Mouse (Mus musculus) hindbrain, embryonic 16.5 days (tissue): ENCODE measurements at regions not wholly inside any gene's neighbourhood (a gene's known extent, or its start where the extent isn't known, plus 50 kb on each side); places are given as distances from the start of the nearest gene placed in this dataset.

Experiments
- ATAC-seq: fragments of 200-750 bp; cut with Nextera tagmentation; 2 replicates; pipeline ENCODE4 v1.8.0; 2017; ENCODE audit warnings: moderate TSS enrichment, moderate library complexity
- H3K27ac ChIP-seq: fragments of 300-500 bp; sonication (generic); 2 replicates; pipeline ENCODE4 v1.5.1; 2014; ENCODE audit warnings: low read depth, mild to moderate bottlenecking, control low read depth, low read length, moderate library complexity
- H3K27me3 ChIP-seq: fragments of 300-500 bp; sonication (generic); replicated peaks from 2 replicates; pipeline ENCODE4 v1.6.1; 2014; ENCODE audit warnings: low read length; ENCODE audit not compliant: control insufficient read depth, insufficient read depth
- H3K36me3 ChIP-seq: fragments of 300-500 bp; sonication (generic); 2 replicates; pipeline ENCODE4 v1.6.1; 2014; ENCODE audit warnings: mild to moderate bottlenecking, low read length, moderate library complexity, mixed read lengths; ENCODE audit not compliant: control insufficient read depth, insufficient read depth
- H3K4me1 ChIP-seq: fragments of 300-500 bp; sonication (generic); 2 replicates; pipeline ENCODE4 v1.6.1; 2014; ENCODE audit warnings: low read depth, low read length; ENCODE audit not compliant: control insufficient read depth, insufficient read depth
- H3K4me2 ChIP-seq: fragments of 300-500 bp; sonication (generic); 2 replicates; pipeline ENCODE4 v1.6.1; 2014; ENCODE audit warnings: mild to moderate bottlenecking, low read length, control low read depth, moderate library complexity
- H3K4me3 ChIP-seq: fragments of 300-500 bp; sonication (generic); 2 replicates; pipeline ENCODE4 v1.5.1; 2014; ENCODE audit warnings: mild to moderate bottlenecking, low read length, control low read depth, moderate library complexity
- H3K9ac ChIP-seq: fragments of 300-500 bp; sonication (generic); 2 replicates; pipeline ENCODE4 v1.6.1; 2014; ENCODE audit warnings: low read depth, mild to moderate bottlenecking, control low read depth, low read length, moderate library complexity
- H3K9me3 ChIP-seq: fragments of 300-500 bp; sonication (generic); 2 replicates; pipeline ENCODE4 v1.6.1; 2014; ENCODE audit warnings: mild to moderate bottlenecking, low read length, moderate library complexity; ENCODE audit not compliant: control insufficient read depth
- WGBS: fragments of 180-500 bp; shearing (Covaris S2); extraction: QIAGEN DNeasy Blood & Tissue Kit; methylation state at CpG from one replicate; pipeline ENCODE4 v1.1.7; 2014; 5-methylcytosine and 5-hydroxymethylcytosine counted together

GRCm38 (mm10) chr12:107749381-107750085 is 253.9 kb downstream of the Bcl11b start:
- WGBS, result 78% methylated on average over 11 of the region's 11 CpGs
- Histone ChIP-seq H3K27ac (no peak overlapping the region), H3K4me2 (no peak overlapping the region)

DNA sequence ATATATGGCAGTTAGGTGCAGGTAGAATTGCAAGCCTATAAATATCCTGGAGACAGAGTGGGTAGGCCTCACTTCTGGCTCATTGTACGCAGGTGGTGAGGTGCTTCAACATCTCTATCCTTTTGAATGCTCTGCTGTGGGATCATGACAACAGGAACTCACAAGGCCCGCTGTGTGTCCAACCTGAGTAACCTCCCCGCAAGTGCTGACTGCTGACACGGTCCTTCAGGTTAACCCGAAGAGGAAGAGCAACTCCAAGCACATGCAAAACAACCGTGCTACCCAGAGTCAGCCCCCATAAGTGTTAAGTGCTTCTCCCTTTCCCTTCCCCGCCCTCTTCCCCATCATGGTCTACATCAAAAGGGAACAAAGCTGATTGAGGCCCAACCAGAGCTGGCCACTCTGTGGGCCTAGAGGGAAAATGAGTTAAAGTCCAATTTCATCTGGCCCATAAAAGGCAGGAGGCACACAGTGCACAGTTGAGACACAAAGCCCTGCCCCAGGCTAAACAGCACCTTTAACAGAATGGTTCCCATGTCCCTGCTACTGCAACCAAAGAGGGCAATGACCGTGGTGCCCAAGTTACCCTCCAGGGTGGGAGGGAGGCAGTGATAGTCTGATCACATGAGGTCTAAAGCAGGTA is 253.0 kb downstream of the Bcl11b start:
- H3K27ac ChIP-seq, result no peak overlapping the region
- H3K9me3 ChIP-seq, result no peaks in the 10 kb centered on the region
- no peaks in the 10 kb centered on the region for H3K4me1 ChIP-seq
- H3K36me3 ChIP-seq, result no peaks in the 10 kb centered on the region
- WGBS, result 87% methylated on average over 8 of the region's 8 CpGs
- no peak for ATAC-seq
- H3K27me3 ChIP-seq, result no peaks in the 10 kb centered on the region
- no peak overlapping the region for H3K9ac ChIP-seq
- H3K4me3 ChIP-seq, result no peak overlapping the region
- H3K4me2 ChIP-seq, result no peak overlapping the region

More at GRCm38 (mm10) chr12:107749381-107750085, 253.9 kb downstream of the Bcl11b start:
- H3K27me3 ChIP-seq, result no peaks in the 10 kb centered on the region
- H3K9ac ChIP-seq, result no peak overlapping the region
- no peaks in the 10 kb centered on the region for H3K9me3 ChIP-seq
- H3K36me3 ChIP-seq, result no peaks in the 10 kb centered on the region
- H3K4me1 ChIP-seq, result no peaks in the 10 kb centered on the region
- no peak for ATAC-seq
- no peak overlapping the region for H3K4me3 ChIP-seq

GRCm38 (mm10) chr12:107752126-107752525 is 251.3 kb downstream of the Bcl11b start:
- no peak overlapping the region for H3K4me3 ChIP-seq
- H3K9ac ChIP-seq, result no peak overlapping the region
- H3K4me2 ChIP-seq, result no peak overlapping the region
- H3K36me3 ChIP-seq, result no peaks in the 10 kb centered on the region
- H3K4me1 ChIP-seq, result no peaks in the 10 kb centered on the region
- WGBS, result 74% methylated on average over 7 of the region's 7 CpGs
- H3K27me3 ChIP-seq, result no peaks in the 10 kb centered on the region
- ATAC-seq, result no peak
- no peak overlapping the region for H3K27ac ChIP-seq
- no peaks in the 10 kb centered on the region for H3K9me3 ChIP-seq

DNA sequence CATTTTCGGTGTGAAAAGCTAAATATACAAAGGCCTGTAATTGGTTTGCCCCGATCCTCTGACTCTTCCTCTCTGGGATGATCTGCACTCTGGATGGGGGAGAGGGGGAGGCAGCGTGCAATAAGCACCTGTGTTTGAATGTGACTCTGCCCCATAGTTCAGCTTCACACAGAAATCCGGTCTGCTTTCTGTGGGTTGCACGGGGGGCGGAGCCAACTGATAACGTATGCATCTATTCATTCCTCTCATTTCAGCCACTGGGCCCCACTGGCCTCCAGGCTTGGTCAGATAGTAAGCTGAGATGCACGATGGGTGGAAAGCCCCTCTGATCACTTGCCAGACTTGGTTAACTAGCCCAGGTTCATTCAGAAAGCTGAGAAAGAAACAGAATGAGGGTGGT is 250.8 kb downstream of the Bcl11b start:
- H3K4me2 ChIP-seq, result no peak overlapping the region
- H3K27ac ChIP-seq, result no peak overlapping the region
- no peaks in the 10 kb centered on the region for H3K9me3 ChIP-seq
- WGBS, result 39% methylated on average over 8 of the region's 8 CpGs
- no peak for ATAC-seq
- no peak overlapping the region for H3K4me3 ChIP-seq
- no peak overlapping the region for H3K9ac ChIP-seq
- H3K27me3 ChIP-seq, result no peaks in the 10 kb centered on the region
- no peaks in the 10 kb centered on the region for H3K4me1 ChIP-seq
- H3K36me3 ChIP-seq, result no peaks in the 10 kb centered on the region

DNA sequence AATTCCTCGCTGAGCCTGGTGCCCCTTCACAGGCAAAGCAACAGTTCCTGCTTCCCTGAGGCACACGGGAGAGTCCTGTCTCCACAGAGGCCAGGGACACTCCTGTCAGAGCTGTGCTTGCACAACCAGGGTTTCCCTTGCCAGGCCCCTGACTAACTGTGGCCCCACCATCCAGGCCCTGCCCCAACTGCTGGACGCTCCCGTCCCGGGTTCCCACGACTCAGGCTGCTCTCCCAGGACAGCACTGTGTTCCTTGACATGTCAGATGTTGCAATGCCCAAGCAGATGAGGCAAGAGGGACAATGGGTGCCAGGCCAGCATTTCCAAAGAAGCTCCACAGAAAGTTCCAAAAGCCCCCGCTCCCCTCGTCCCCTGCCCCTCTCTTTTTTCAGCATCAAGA is 250.4 kb downstream of the Bcl11b start:
- H3K4me3 ChIP-seq, result no peak overlapping the region
- peaks cover under 1% of the 10 kb centered on the region; the same call in 1 of the 2 replicates for H3K4me1 ChIP-seq
- ATAC-seq, result no peak
- no peak overlapping the region for H3K4me2 ChIP-seq
- no peak overlapping the region for H3K27ac ChIP-seq
- no peaks in the 10 kb centered on the region for H3K27me3 ChIP-seq
- no peak overlapping the region for H3K9ac ChIP-seq
- 54% methylated on average over 8 of the region's 8 CpGs for WGBS
- H3K9me3 ChIP-seq, result no peaks in the 10 kb centered on the region
- no peaks in the 10 kb centered on the region for H3K36me3 ChIP-seq

GRCm38 (mm10) chr12:107753536-107753935 is 249.9 kb downstream of the Bcl11b start:
- Histone ChIP-seq H3K4me2 (no peak overlapping the region), H3K9ac (no peak overlapping the region), H3K9me3 (no peaks in the 10 kb centered on the region), H3K36me3 (no peaks in the 10 kb centered on the region), H3K27ac (no peak overlapping the region), H3K4me3 (no peak overlapping the region), H3K27me3 (no peaks in the 10 kb centered on the region), H3K4me1 (peaks cover 5% of the 10 kb centered on the region; the same call in 1 of the 2 replicates)
- no peak for ATAC-seq
- 73% methylated on average over 6 of the region's 6 CpGs for WGBS

DNA sequence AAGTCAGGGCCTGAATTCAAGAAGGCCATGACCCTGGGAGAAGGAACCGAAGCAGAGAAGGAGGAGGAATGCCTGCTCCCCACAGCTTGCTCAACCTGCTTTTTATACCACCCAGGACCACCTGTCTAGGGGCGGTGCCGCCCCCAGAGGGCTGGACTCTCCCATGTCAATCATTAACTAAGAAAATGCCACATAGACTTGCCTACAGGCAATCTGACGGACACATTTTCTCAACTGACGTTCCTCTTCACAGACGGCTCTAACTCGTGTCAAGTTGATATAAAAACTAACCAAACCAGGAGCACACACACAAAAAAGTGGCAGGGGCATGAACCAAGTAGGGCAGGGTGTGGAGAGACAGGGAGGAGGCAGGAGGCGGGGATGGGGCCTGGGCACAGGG is 248.5 kb downstream of the Bcl11b start:
- Histone ChIP-seq H3K4me2 (no peak overlapping the region), H3K4me3 (no peak overlapping the region), H3K9ac (no peak overlapping the region), H3K27me3 (no peaks in the 10 kb centered on the region), H3K9me3 (no peaks in the 10 kb centered on the region), H3K36me3 (no peaks in the 10 kb centered on the region), H3K27ac (no peak overlapping the region), H3K4me1 (peaks cover 6% of the 10 kb centered on the region; the same call in 1 of the 2 replicates)
- 82% methylated on average over 8 of the region's 8 CpGs for WGBS
- ATAC-seq, result no peak

GRCm38 (mm10) chr12:107755820-107756517 is 247.4 kb downstream of the Bcl11b start:
- Histone ChIP-seq H3K27ac (no peak overlapping the region), H3K36me3 (no peaks in the 10 kb centered on the region), H3K27me3 (no peaks in the 10 kb centered on the region), H3K4me1 (peaks cover 6% of the 10 kb centered on the region; the same call in 1 of the 2 replicates), H3K9me3 (no peaks in the 10 kb centered on the region), H3K9ac (no peak overlapping the region), H3K4me2 (no peak overlapping the region), H3K4me3 (no peak overlapping the region)
- 94% methylated on average over 13 of the region's 13 CpGs for WGBS
- no peak for ATAC-seq

DNA sequence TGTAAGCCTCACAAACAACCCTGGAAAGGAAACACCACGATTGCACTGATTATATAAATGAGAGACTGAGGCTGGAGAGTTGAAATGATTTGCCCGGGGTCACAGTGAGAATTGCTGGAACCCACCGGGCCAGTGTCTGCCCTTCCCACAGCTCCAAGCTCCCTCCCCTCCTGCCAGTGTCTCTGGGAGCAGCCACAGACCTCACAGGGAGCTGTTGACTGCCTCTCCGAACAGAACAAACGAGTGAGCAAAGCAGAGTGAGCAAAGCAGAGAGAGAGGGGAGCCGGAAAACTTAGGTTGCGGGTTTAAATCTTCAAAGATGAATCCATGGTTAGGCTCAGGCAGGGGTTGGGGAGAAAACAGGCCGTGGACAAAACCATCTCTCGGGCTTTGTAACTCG is 246.2 kb downstream of the Bcl11b start:
- H3K4me1 ChIP-seq, result peaks cover 6% of the 10 kb centered on the region; the same call in 1 of the 2 replicates
- no peak overlapping the region for H3K4me3 ChIP-seq
- WGBS, result 41% methylated on average over 10 of the region's 10 CpGs
- H3K4me2 ChIP-seq, result no peak overlapping the region
- no peak overlapping the region for H3K27ac ChIP-seq
- ATAC-seq, result no peak
- H3K9me3 ChIP-seq, result no peaks in the 10 kb centered on the region
- no peaks in the 10 kb centered on the region for H3K27me3 ChIP-seq
- H3K9ac ChIP-seq, result no peak overlapping the region
- no peaks in the 10 kb centered on the region for H3K36me3 ChIP-seq
